Mouse (Mus musculus): ENCODE data around the gene Cbs. TPM values are rescaled to one million over a fixed set of nuclear protein-coding genes. Genes with fewer than 3 reads are reported as not detected.
"Not testable (repeated sequence)": the region's sequence is repeated elsewhere in the genome, so short reads cannot be mapped to it uniquely, and the experiment has no call there.

Cbs gene
- polyA plus RNA-seq, 1 experiment from 2014 or later = 2.4 TPM

DNA sequence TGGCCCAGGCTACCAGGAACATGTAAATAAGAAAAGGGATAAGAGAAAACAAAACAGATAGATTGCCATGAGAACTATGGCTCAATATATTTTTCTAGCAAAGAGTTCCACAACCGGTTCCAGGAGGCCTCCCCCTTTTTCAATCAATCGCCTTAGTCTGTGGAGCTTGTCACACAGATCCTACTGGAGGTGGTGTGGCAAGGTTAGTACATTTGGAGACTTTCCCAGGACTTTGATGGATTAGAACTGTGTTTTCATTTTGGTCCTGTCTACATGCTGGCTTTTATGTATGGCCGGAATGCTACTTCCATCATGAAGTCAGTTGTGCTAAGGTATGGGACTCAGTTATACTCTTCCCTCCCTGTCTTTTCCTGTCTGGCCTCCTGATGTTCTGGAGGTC lies 27.1 kb downstream of the Cbs start:
- no peak overlapping the region for H3K9ac ChIP-seq (ENCODE audit: low read length)
- no peak overlapping the region for H3K27ac ChIP-seq (ENCODE audit: low read depth, low read length)
- no peaks in the 10 kb centered on the region for H3K27me3 ChIP-seq (ENCODE audit: control insufficient read depth, insufficient read depth, low read length)
- no peak overlapping the region for H3K4me2 ChIP-seq (ENCODE audit: low read depth)
- H3K4me3 ChIP-seq (ENCODE audit: low read depth, low read length) = no peak overlapping the region
- H3K36me3 ChIP-seq (ENCODE audit: control insufficient read depth, insufficient read depth, low read length) = no peaks in the 10 kb centered on the region
- no peaks in the 10 kb centered on the region for H3K9me3 ChIP-seq (ENCODE audit: control insufficient read depth, low read length)
- ATAC-seq (ENCODE audit: insufficient read depth, low FRiP score, low TSS enrichment) (no peak), DNase-seq (ENCODE audit: low spot score) (no peak)
- WGBS = 90% methylated on average over 3 of the region's 3 CpGs
- no peaks in the 10 kb centered on the region for H3K4me1 ChIP-seq (ENCODE audit: control insufficient read depth, insufficient read depth, low read length)

DNA sequence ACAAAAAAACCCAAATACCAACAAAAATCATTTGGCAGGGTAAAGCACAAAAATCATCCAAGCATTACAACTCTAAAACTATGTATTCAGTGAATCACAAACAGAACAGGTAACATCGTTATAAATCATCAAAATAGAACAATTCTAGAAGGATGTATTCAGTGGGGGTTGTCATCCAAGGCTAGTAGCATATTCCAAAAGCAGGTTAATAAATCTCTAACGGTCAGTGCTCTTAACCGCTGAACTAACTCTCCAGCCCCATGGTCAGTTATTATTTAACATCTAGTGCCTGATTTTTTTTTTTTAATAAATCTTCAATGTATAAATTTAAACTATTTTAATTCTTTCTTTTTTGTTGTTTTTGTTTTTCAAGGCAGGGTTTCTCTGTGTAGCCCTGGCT lies 27.9 kb downstream of the Cbs start:
- not testable (repeated sequence) for DNase-seq (ENCODE audit: low spot score); H3K27me3 ChIP-seq (ENCODE audit: control insufficient read depth, insufficient read depth, low read length); H3K27ac ChIP-seq (ENCODE audit: low read depth, low read length); H3K4me1 ChIP-seq (ENCODE audit: control insufficient read depth, insufficient read depth, low read length); H3K9ac ChIP-seq (ENCODE audit: low read length); H3K4me2 ChIP-seq (ENCODE audit: low read depth); H3K9me3 ChIP-seq (ENCODE audit: control insufficient read depth, low read length); ATAC-seq (ENCODE audit: insufficient read depth, low FRiP score, low TSS enrichment); H3K4me3 ChIP-seq (ENCODE audit: low read depth, low read length); H3K36me3 ChIP-seq (ENCODE audit: control insufficient read depth, insufficient read depth, low read length)
- WGBS = 94% methylated on average over 3 of the region's 3 CpGs

DNA sequence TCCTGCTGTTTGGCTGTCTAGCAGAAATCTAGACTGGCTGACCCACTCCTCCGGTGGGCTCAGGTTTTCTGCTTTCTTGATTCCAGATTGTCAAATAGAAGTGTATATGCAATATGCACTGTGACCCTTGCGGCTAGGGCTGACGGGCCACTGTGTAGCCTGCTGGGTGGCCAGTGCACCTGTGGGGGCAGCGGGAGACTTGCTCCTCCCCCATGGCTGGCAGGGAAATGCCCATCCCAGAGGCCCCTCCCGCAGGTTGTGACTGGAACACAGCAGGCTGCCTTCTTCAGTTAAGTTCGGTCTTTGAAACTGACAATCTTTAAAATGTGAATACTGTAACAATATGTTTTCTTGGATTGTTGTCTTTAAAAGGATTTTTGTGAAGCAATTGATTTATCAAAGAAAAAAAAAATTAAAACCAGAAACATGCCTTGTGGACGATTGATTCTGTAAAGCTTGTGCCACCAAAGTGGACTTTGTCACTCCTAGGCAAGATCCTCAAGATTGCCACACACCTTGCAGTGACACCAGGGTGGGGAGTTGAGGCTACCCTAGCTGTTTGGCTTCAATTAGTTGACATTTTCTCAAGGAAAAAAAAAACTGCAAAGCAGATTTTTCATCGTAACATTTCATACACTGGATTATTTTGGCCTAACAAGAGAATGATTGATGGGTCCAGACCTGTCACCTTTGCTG lies 29.6 kb downstream of the Cbs start:
- Histone ChIP-seq H3K4me1 (ENCODE audit: control insufficient read depth, insufficient read depth, low read length) (no peaks in the 10 kb centered on the region), H3K27ac (ENCODE audit: low read depth, low read length) (no peak overlapping the region), H3K9ac (ENCODE audit: low read length) (no peak overlapping the region), H3K27me3 (ENCODE audit: control insufficient read depth, insufficient read depth, low read length) (no peaks in the 10 kb centered on the region), H3K36me3 (ENCODE audit: control insufficient read depth, insufficient read depth, low read length) (peaks cover 6% of the 10 kb centered on the region), H3K9me3 (ENCODE audit: control insufficient read depth, low read length) (no peaks in the 10 kb centered on the region), H3K4me3 (ENCODE audit: low read depth, low read length) (no peak overlapping the region), H3K4me2 (ENCODE audit: low read depth) (no peak overlapping the region)
- ATAC-seq (ENCODE audit: insufficient read depth, low FRiP score, low TSS enrichment) = no peak
- 86% methylated on average over 8 of the region's 8 CpGs for WGBS
- no peak for DNase-seq (ENCODE audit: low spot score)

DNA sequence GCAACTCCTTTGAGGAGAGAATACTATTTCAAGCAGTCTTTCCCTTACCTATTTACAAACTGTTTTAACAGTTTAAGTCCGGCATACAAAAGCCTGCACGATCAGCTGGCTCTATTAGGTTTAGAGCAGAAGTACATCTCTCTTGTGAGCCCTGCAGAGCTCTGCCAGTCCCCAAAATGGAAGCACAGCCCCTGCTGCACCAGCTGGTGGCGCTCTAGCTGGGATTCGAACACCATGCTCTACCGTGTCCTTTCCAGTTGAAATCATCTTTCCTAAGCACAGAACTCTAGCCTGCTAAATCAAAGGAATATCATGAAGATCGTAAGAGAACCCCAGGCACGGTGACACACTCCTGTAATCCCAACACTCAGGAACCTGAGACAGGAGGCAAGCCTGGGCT lies 30.6 kb downstream of the Cbs start:
- no peaks in the 10 kb centered on the region for H3K4me1 ChIP-seq (ENCODE audit: control insufficient read depth, insufficient read depth, low read length)
- no peak overlapping the region for H3K4me3 ChIP-seq (ENCODE audit: low read depth, low read length)
- no peak overlapping the region for H3K27ac ChIP-seq (ENCODE audit: low read depth, low read length)
- H3K9me3 ChIP-seq (ENCODE audit: control insufficient read depth, low read length) = no peaks in the 10 kb centered on the region
- no peaks in the 10 kb centered on the region for H3K27me3 ChIP-seq (ENCODE audit: control insufficient read depth, insufficient read depth, low read length)
- 82% methylated on average over 7 of the region's 7 CpGs for WGBS
- ATAC-seq (ENCODE audit: insufficient read depth, low FRiP score, low TSS enrichment) (no peak), DNase-seq (ENCODE audit: low spot score) (no peak)
- no peak overlapping the region for H3K4me2 ChIP-seq (ENCODE audit: low read depth)
- H3K36me3 ChIP-seq (ENCODE audit: control insufficient read depth, insufficient read depth, low read length) = peaks cover 7% of the 10 kb centered on the region
- no peak overlapping the region for H3K9ac ChIP-seq (ENCODE audit: low read length)

DNA sequence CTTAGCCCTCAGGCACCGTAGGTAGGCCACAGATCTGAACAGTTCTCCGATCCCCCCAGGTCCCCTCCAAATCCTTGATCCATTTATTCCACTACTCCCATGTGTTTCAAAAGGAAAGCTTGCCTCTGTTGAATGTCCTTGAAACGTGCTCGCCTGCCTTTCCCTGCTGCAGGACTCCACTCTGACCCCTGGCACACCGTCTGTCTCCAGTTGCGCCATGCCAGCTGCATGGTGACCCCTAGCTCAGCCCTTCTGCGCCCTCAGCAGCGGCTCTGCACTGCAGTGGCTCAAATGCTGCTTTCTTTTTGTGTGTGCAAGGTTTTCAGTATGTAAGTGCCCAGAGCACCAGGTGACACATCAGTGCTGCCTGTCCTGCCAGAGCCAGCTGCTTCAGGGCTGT lies 38.4 kb downstream of the Cbs start:
- no peaks in the 10 kb centered on the region for H3K27me3 ChIP-seq (ENCODE audit: control insufficient read depth, insufficient read depth, low read length)
- WGBS = 89% methylated on average over 8 of the region's 8 CpGs
- H3K4me2 ChIP-seq (ENCODE audit: low read depth) = no peak overlapping the region
- H3K4me1 ChIP-seq (ENCODE audit: control insufficient read depth, insufficient read depth, low read length) = no peaks in the 10 kb centered on the region
- no peak for ATAC-seq (ENCODE audit: insufficient read depth, low FRiP score, low TSS enrichment)
- H3K4me3 ChIP-seq (ENCODE audit: low read depth, low read length) = no peak overlapping the region
- no peaks in the 10 kb centered on the region for H3K9me3 ChIP-seq (ENCODE audit: control insufficient read depth, low read length)
- H3K9ac ChIP-seq (ENCODE audit: low read length) = no peak overlapping the region; the same call in 1 of the 2 replicates
- DNase-seq (ENCODE audit: low spot score) = no peak
- H3K36me3 ChIP-seq (ENCODE audit: control insufficient read depth, insufficient read depth, low read length) = peaks cover 6% of the 10 kb centered on the region; the same call in 1 of the 2 replicates
- H3K27ac ChIP-seq (ENCODE audit: low read depth, low read length) = no peak overlapping the region

DNA sequence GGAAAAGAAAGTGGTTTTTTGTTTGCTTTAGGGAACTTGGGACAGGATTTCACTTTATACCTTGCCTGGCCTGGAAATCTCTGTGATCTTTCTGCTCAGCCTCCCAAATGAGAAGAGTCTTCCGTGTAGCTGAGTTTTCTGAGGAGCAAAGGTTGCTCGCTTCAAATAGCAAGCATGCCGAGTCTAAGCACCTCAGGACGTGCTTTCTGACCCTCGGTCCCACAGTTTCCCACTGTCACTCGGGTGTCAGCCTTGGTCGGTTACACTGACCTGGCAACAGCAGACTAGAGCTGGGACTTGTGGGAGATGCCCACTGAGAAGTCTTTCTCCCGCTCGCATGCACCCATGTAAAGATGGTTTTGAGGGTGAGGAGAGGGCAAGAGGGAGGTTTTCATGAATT lies 39.1 kb downstream of the Cbs start:
- Histone ChIP-seq H3K4me3 (ENCODE audit: low read depth, low read length) (no peak overlapping the region), H3K36me3 (ENCODE audit: control insufficient read depth, insufficient read depth, low read length) (peaks cover 5% of the 10 kb centered on the region; the same call in 1 of the 2 replicates), H3K4me2 (ENCODE audit: low read depth) (no peak overlapping the region), H3K9ac (ENCODE audit: low read length) (no peak overlapping the region), H3K27me3 (ENCODE audit: control insufficient read depth, insufficient read depth, low read length) (no peaks in the 10 kb centered on the region), H3K27ac (ENCODE audit: low read depth, low read length) (no peak overlapping the region), H3K4me1 (ENCODE audit: control insufficient read depth, insufficient read depth, low read length) (no peaks in the 10 kb centered on the region), H3K9me3 (ENCODE audit: control insufficient read depth, low read length) (no peaks in the 10 kb centered on the region)
- 97% methylated on average over 9 of the region's 9 CpGs for WGBS
- ATAC-seq (ENCODE audit: insufficient read depth, low FRiP score, low TSS enrichment) (no peak), DNase-seq (ENCODE audit: low spot score) (no peak)

DNA sequence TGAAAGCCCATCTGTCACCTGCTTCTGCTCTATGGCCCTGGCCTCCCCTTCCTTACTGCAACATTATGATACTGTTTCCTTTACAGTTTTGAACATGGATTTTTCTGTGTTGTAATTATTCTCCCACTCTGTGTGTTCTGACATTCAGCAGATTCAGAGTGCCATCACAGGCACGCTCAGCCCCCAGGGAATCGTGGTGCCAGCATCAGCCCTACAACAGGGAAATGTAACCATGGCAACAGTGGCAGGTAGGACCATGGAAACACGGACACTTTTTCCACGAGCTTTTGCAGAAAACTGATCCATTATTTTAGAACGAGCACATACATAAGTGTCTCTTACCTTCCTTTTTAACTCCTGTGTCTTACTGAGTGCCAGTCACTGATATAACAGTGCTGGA lies 42.0 kb downstream of the Cbs start:
- Histone ChIP-seq H3K4me3 (ENCODE audit: low read depth, low read length) (no peak overlapping the region), H3K9me3 (ENCODE audit: control insufficient read depth, low read length) (no peaks in the 10 kb centered on the region), H3K27me3 (ENCODE audit: control insufficient read depth, insufficient read depth, low read length) (no peaks in the 10 kb centered on the region), H3K4me2 (ENCODE audit: low read depth) (no peak overlapping the region), H3K9ac (ENCODE audit: low read length) (no peak overlapping the region), H3K36me3 (ENCODE audit: control insufficient read depth, insufficient read depth, low read length) (peaks cover 2% of the 10 kb centered on the region), H3K4me1 (ENCODE audit: control insufficient read depth, insufficient read depth, low read length) (no peaks in the 10 kb centered on the region), H3K27ac (ENCODE audit: low read depth, low read length) (no peak overlapping the region)
- ATAC-seq (ENCODE audit: insufficient read depth, low FRiP score, low TSS enrichment) = no peak
- 84% methylated on average over 5 of the region's 5 CpGs for WGBS
- no peak for DNase-seq (ENCODE audit: low spot score)

DNA sequence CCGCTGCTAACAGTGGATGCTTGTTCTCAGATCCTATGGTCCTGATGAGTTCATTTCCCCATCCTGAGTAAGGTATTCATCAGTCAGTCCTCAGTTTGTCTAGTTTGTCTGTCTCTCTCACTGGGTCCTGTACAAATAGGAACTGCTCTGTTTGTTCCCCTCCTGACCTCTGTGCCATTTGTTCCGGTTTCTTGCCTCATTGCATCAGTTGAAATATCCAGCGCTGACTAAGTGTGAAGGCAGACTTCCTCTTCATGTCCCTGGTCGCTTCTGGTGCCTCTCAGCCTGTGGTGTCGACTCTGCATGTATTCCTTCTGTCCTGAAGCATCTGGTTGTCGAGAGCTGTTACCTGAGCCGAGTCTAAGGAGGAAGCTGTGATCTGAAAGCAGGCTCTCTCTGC lies 42.4 kb downstream of the Cbs start:
- peaks cover 2% of the 10 kb centered on the region for H3K36me3 ChIP-seq (ENCODE audit: control insufficient read depth, insufficient read depth, low read length)
- no peak for ATAC-seq (ENCODE audit: insufficient read depth, low FRiP score, low TSS enrichment)

DNA sequence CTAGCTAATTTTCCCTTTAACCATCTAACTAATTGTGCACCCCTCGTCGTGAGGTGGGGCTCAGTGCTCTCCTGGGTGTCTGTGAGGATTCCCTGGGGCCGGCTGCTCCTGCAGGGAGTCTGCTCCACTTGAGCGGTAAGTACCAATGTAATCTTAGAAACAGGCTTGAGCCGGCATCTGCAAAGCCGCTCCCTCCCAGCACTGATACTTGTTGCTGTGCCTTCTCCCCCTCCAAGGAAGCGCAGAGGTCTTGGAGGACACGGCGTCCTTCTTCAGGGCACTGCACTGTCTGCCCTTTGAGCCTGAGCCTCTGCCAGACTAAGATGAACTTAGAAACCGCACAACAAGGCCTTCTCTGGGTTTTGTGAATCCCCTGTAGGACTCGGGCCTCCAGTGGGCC lies 46.2 kb downstream of the Cbs start:
- H3K4me1 ChIP-seq (ENCODE audit: control insufficient read depth, insufficient read depth, low read length) = no peaks in the 10 kb centered on the region
- H3K27me3 ChIP-seq (ENCODE audit: control insufficient read depth, insufficient read depth, low read length) = no peaks in the 10 kb centered on the region
- DNase-seq (ENCODE audit: low spot score) (no peak), ATAC-seq (ENCODE audit: insufficient read depth, low FRiP score, low TSS enrichment) (no peak)
- no peaks in the 10 kb centered on the region for H3K9me3 ChIP-seq (ENCODE audit: control insufficient read depth, low read length)
- no peak overlapping the region for H3K27ac ChIP-seq (ENCODE audit: low read depth, low read length)
- no peak overlapping the region for H3K4me2 ChIP-seq (ENCODE audit: low read depth)
- peaks cover 7% of the 10 kb centered on the region for H3K36me3 ChIP-seq (ENCODE audit: control insufficient read depth, insufficient read depth, low read length)
- no peak overlapping the region for H3K9ac ChIP-seq (ENCODE audit: low read length)
- no peak overlapping the region for H3K4me3 ChIP-seq (ENCODE audit: low read depth, low read length)
- 93% methylated on average over 11 of the region's 11 CpGs for WGBS

More for the DNA sequence above, 42.4 kb downstream of the Cbs start:
- H3K4me1 ChIP-seq (ENCODE audit: control insufficient read depth, insufficient read depth, low read length) = no peaks in the 10 kb centered on the region
- WGBS = 67% methylated on average over 7 of the region's 7 CpGs
- no peak for DNase-seq (ENCODE audit: low spot score)
- H3K9ac ChIP-seq (ENCODE audit: low read length) = no peak overlapping the region
- no peak overlapping the region for H3K4me3 ChIP-seq (ENCODE audit: low read depth, low read length)
- H3K27me3 ChIP-seq (ENCODE audit: control insufficient read depth, insufficient read depth, low read length) = no peaks in the 10 kb centered on the region
- H3K4me2 ChIP-seq (ENCODE audit: low read depth) = no peak overlapping the region
- H3K27ac ChIP-seq (ENCODE audit: low read depth, low read length) = no peak overlapping the region
- H3K9me3 ChIP-seq (ENCODE audit: control insufficient read depth, low read length) = no peaks in the 10 kb centered on the region
